Mouse (Mus musculus): ENCODE measurements at regions not wholly inside any gene's neighbourhood (a gene's known extent, or its start where the extent isn't known, plus 50 kb on each side); places are given as distances from the start of the nearest gene placed in this dataset.

DNA sequence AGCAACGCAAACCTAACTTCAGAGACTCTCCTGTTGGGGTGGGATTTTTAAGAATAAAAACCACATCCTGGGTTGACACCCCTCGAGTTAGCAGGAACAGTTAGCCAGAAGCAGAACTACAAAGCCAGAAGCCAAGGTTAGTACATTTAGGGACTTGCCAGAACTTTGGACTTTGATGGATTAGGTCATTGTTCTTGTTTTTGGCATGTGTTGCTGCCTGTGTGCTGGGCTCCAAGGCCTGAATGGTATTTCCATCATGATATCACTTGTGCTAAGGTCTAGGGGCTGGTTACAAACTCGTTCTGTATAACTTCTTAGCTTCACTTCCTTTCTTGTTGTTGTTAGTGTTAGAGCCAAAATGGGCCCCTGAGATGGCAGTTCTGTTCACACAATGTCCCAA is 338.8 kb upstream of the 5930422O12Rik start:
- no peak for TF ChIP-seq CTCF (IDR thresholded peaks at IDR 0.05; ENCODE audit: borderline replicate concordance, insufficient read depth, low read length)
- TF ChIP-seq POLR2A (IDR thresholded peaks at IDR 0.05; ENCODE audit: low read depth, low read length) = no peak
